Mouse (Mus musculus) CH12.LX (cell line): ENCODE results near the gene Hsf4. TPM values are rescaled to one million over a fixed set of nuclear protein-coding genes. Genes with fewer than 3 reads are reported as not detected.

Experiments used
- DNase-seq: peaks from one replicate; pipeline ENCODE4 v3.0.0-alpha.2; 2013; ENCODE audit errors: extremely low read depth
- H3K27ac ChIP-seq: 2 replicates; pipeline ENCODE4 v1.5.1; 2012; ENCODE audit warnings: low read depth, mild to moderate bottlenecking, control low read depth, moderate library complexity; ENCODE audit not compliant: insufficient read depth
- H3K27me3 ChIP-seq: replicated peaks from 2 replicates; pipeline ENCODE3; 2012; ENCODE audit warnings: inconsistent platforms
- H3K36me3 ChIP-seq, 2 experiments: replicated peaks in 1 of 2; 2 replicates each; pipeline versions ENCODE3 to v1.6.1; 2012; ENCODE audit warnings: inconsistent platforms in 1 of 2, low read length in 1 of 2, mild to moderate bottlenecking in 1 of 2, mixed read lengths in 1 of 2, moderate library complexity in 1 of 2; ENCODE audit not compliant: control insufficient read depth in 1 of 2, insufficient read depth in 1 of 2
- H3K4me1 ChIP-seq, 2 experiments: 2 replicates each; pipeline ENCODE4 v1.6.1; 2012; ENCODE audit warnings: inconsistent platforms in 1 of 2, moderate library complexity in 1 of 2; ENCODE audit not compliant: insufficient read depth in 2 of 2, control insufficient read depth in 1 of 2
- H3K4me2 ChIP-seq: 2 replicates; pipeline ENCODE4 v1.6.1; 2012; ENCODE audit warnings: low read depth, mild to moderate bottlenecking, control low read depth; ENCODE audit not compliant: poor library complexity, insufficient read depth, severe bottlenecking
- H3K4me3 ChIP-seq, 3 experiments: fragments of 150-350 bp in 1 of 3; sonication (generic) in 1 of 3; replicated peaks in 1 of 3; 2 replicates each; pipeline versions ENCODE3 to v1.5.1; 2011 to 2012; ENCODE audit warnings: low read depth in 2 of 3, low read length in 2 of 3, mild to moderate bottlenecking in 2 of 3, moderate library complexity in 2 of 3, control low read depth in 1 of 3, improper control_type of control experiment in 1 of 3, inconsistent platforms in 1 of 3, mixed read lengths in 1 of 3; ENCODE audit not compliant: poor library complexity in 1 of 3
- H3K79me2 ChIP-seq: replicated peaks from 2 replicates; pipeline ENCODE4 v1.6.1; 2012; ENCODE audit warnings: mild to moderate bottlenecking, moderate library complexity; ENCODE audit not compliant: control insufficient read depth, poor library complexity, insufficient read depth, severe bottlenecking; ENCODE audit errors: extremely low read depth
- H3K9ac ChIP-seq: 2 replicates; pipeline ENCODE4 v1.6.1; 2012; ENCODE audit warnings: low read depth, mild to moderate bottlenecking, control low read depth, moderate library complexity; ENCODE audit not compliant: insufficient read depth
- H3K9me3 ChIP-seq: replicated peaks from 2 replicates; pipeline ENCODE3; 2012; ENCODE audit warnings: low read length, inconsistent platforms, mixed read lengths
- BHLHE40 ChIP-seq: IDR thresholded peaks from 2 replicates; pipeline ENCODE4 v1.6.1; 2011; ENCODE audit warnings: mild to moderate bottlenecking, low read depth, low read length, improper control_type of control experiment
- CHD1 ChIP-seq: IDR thresholded peaks from 2 replicates; pipeline ENCODE4 v1.6.1; 2012; ENCODE audit warnings: low read depth, low read length, improper control_type of control experiment, inconsistent platforms
- CHD2 ChIP-seq: IDR thresholded peaks from 2 replicates; pipeline ENCODE4 v1.6.1; 2011; ENCODE audit warnings: low read length, improper control_type of control experiment
- CTCF ChIP-seq, 2 experiments: IDR thresholded peaks in 1 of 2; conservative IDR thresholded peaks in 1 of 2; 2 replicates each; pipeline ENCODE4 v1.5.1; 2011 to 2012; ENCODE audit warnings: low read depth in 2 of 2, low read length in 2 of 2, improper control_type of control experiment in 1 of 2, inconsistent platforms in 1 of 2, mild to moderate bottlenecking in 1 of 2, moderate library complexity in 1 of 2
- ELF1 ChIP-seq: IDR thresholded peaks from 2 replicates; pipeline ENCODE4 v1.6.1; 2014; ENCODE audit warnings: low read depth, mild to moderate bottlenecking, inconsistent platforms, low read length, improper control_type of control experiment
- ETS1 ChIP-seq: conservative IDR thresholded peaks from 2 replicates; pipeline ENCODE4 v1.6.1; 2012; ENCODE audit warnings: low read depth, mild to moderate bottlenecking, inconsistent platforms, low read length, improper control_type of control experiment, moderate library complexity
- GABPA ChIP-seq: IDR thresholded peaks from 2 replicates; pipeline ENCODE4 v1.6.1; 2012; ENCODE audit warnings: low read depth, low read length, improper control_type of control experiment, inconsistent platforms; ENCODE audit not compliant: insufficient replicate concordance
- HCFC1 ChIP-seq: IDR thresholded peaks from 2 replicates; pipeline ENCODE4 v1.6.1; 2012; ENCODE audit warnings: low read depth, mild to moderate bottlenecking, inconsistent platforms, low read length, improper control_type of control experiment
- IRF4 ChIP-seq: IDR thresholded peaks from 2 replicates; pipeline ENCODE4 v1.6.1; 2014; ENCODE audit warnings: low read depth, mild to moderate bottlenecking, inconsistent platforms, low read length, improper control_type of control experiment
- JUN ChIP-seq: IDR thresholded peaks from 2 replicates; pipeline ENCODE4 v1.6.1; 2011; ENCODE audit warnings: low read depth, mild to moderate bottlenecking, low read length, improper control_type of control experiment, moderate library complexity; ENCODE audit not compliant: insufficient read depth
- KAT2A ChIP-seq: IDR thresholded peaks from 2 replicates; pipeline ENCODE4 v1.6.1; 2012; ENCODE audit warnings: low read length, improper control_type of control experiment, inconsistent platforms; ENCODE audit not compliant: insufficient replicate concordance
- MAX ChIP-seq: IDR thresholded peaks from 2 replicates; pipeline ENCODE4 v1.6.1; 2011; ENCODE audit warnings: low read length, improper control_type of control experiment
- MXI1 ChIP-seq: IDR thresholded peaks from 2 replicates; pipeline ENCODE4 v1.6.1; 2011; ENCODE audit warnings: mild to moderate bottlenecking, low read depth, low read length, improper control_type of control experiment
- NELFE ChIP-seq: IDR thresholded peaks from 2 replicates; pipeline ENCODE4 v1.6.1; 2011; ENCODE audit warnings: low read depth, low read length, improper control_type of control experiment
- NRF1 ChIP-seq: IDR thresholded peaks from 2 replicates; pipeline ENCODE4 v1.6.1; 2014; ENCODE audit warnings: low read depth, mild to moderate bottlenecking, inconsistent platforms, low read length, improper control_type of control experiment, moderate library complexity
- POLR2A ChIP-seq: IDR thresholded peaks from 2 replicates; pipeline ENCODE4 v1.6.1; 2011; ENCODE audit warnings: low read depth, mild to moderate bottlenecking, improper control_type of control experiment, low read length
- POLR2AphosphoS2 ChIP-seq: IDR thresholded peaks from 2 replicates; pipeline ENCODE4 v1.6.1; 2011; ENCODE audit warnings: low read depth, low read length, improper control_type of control experiment
- RAD21 ChIP-seq: IDR thresholded peaks from 2 replicates; pipeline ENCODE4 v1.6.1; 2011; ENCODE audit warnings: low read depth, mild to moderate bottlenecking, low read length, improper control_type of control experiment, moderate library complexity
- SIN3A ChIP-seq: IDR thresholded peaks from 2 replicates; pipeline ENCODE4 v1.6.1; 2012; ENCODE audit warnings: low read length, improper control_type of control experiment, inconsistent platforms
- SMC3 ChIP-seq: IDR thresholded peaks from 2 replicates; pipeline ENCODE4 v1.6.1; 2011; ENCODE audit warnings: low read depth, low read length, improper control_type of control experiment
- TCF12 ChIP-seq: IDR thresholded peaks from 2 replicates; pipeline ENCODE4 v1.6.1; 2014; ENCODE audit warnings: low read depth, mild to moderate bottlenecking, inconsistent platforms, low read length, improper control_type of control experiment
- USF1 ChIP-seq: IDR thresholded peaks from 2 replicates; pipeline ENCODE4 v1.6.1; 2014; ENCODE audit warnings: low read depth, mild to moderate bottlenecking, inconsistent platforms, low read length, improper control_type of control experiment
- ZKSCAN1 ChIP-seq: IDR thresholded peaks from 2 replicates; pipeline ENCODE4 v1.6.1; 2012; ENCODE audit warnings: low read depth, inconsistent platforms, low read length, improper control_type of control experiment, borderline replicate concordance
- ZMIZ1 ChIP-seq: IDR thresholded peaks from 2 replicates; pipeline ENCODE4 v1.6.1; 2012; ENCODE audit warnings: low read depth, mild to moderate bottlenecking, inconsistent platforms, low read length, improper control_type of control experiment
- ZNF384 ChIP-seq: IDR thresholded peaks from 2 replicates; pipeline ENCODE4 v1.6.1; 2012; ENCODE audit warnings: low read depth, low read length, improper control_type of control experiment, inconsistent platforms
- dilution Hi-C: fragments of 300-500 bp; cut with MboI; formaldehyde crosslinking; loops from 2 replicates; pipeline ENCODE4 v1.14.3; 2020; ENCODE audit warnings: low sequenced_read_pairs; ENCODE audit not compliant: extremely low pct_unique_long_range_greater_than_20kb, extremely low pct_ligation_motif_present
- in situ Hi-C: fragments of 300-500 bp; cut with MboI; formaldehyde crosslinking; loops from 3 replicates; pipeline ENCODE4 v1.14.3; 2019; ENCODE audit warnings: low sequenced_read_pairs, low pct_ligation_motif_present, low pct_unique_long_range_greater_than_20kb, mixed read lengths
- polyA plus RNA-seq: library from polyadenylated mRNA; unstranded; fragments of >175 nt; gene quantifications from 2 replicates; pipeline ENCODE4 v1.2.1, GENCODE M21; 2012; ENCODE audit warnings: low read depth; ENCODE audit not compliant: insufficient read length
- total RNA-seq, 2 experiments: library from RNA; depleted of rRNA; stranded (reverse); fragments of 300-350 nt in 1 of 2; fragments of >200 nt in 1 of 2; gene quantifications; 2 replicates each; pipeline ENCODE4 v1.2.3; 2012 to 2014

Gene Hsf4
- total and polyA plus RNA-seq, 3 experiments = 0.08 TPM; not detected in 2

DNA sequence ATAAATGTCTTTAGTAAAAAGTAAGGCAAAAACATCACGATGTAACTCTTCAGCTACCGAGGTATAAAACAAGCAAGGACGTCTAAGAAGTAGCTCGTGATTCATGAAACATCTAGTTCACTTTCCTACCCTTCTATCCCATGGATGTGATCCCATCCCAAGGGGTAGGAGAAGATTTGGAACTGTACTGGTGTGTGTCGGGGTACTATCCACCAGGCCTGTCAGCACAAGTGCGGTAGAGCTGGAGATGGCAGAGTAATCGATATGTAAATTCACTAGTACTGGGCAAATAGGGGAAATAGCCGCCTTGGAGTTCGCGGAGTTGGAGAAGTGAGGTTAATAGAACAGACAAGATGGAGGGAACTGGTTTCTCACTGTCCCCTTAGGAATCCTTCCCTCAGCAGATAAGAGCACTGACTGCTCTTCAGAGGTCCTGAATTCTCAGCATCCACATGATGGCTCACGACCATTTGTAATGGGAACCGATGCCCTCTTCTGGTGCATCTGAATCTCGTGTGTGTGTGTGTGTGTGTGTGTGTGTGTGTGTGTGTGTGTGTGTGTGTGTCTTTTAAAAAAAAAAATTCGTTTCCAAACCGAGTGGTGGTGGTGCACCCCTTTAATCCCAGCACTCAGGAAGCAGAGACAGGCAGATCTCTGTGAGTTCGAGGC lies 6.2 kb upstream of the Hsf4 start:
- Histone ChIP-seq H3K27ac (no peak overlapping the region), H3K4me3 (peak overlapping the region in 2 of 3 experiments; percentile 83 to 86), H3K79me2 (no peaks in the 10 kb centered on the region), H3K4me1 (peaks cover 9 to 54% of the 10 kb centered on the region in 2 experiments; a peak in 3 of 4 replicates), H3K27me3 (no peaks in the 10 kb centered on the region), H3K36me3 (peaks cover 29 to 36% of the 10 kb centered on the region in 2 experiments), H3K9ac (0 out of 2 replicates have a peak overlapping the region, but pooled peaks have one; percentile 54), H3K4me2 (peak overlapping the region; percentile 85), H3K9me3 (peaks cover 11% of the 10 kb centered on the region)
- no peak for DNase-seq
- dilution Hi-C loops = no loop called here
- in situ Hi-C loops = no loop called here
- TF ChIP-seq ZNF384 (peak; percentile 47), IRF4 (no peak), CTCF (conservative IDR thresholded peaks at IDR 0.05 in 1 of 2, IDR thresholded peaks at IDR 0.05 in 1 of 2; ENCODE audit: low read depth in 2 of 2, low read length in 2 of 2) (peak in 1 of 2 experiments; percentile 25; a peak in 1 of 4 replicates), JUN (no peak)

DNA sequence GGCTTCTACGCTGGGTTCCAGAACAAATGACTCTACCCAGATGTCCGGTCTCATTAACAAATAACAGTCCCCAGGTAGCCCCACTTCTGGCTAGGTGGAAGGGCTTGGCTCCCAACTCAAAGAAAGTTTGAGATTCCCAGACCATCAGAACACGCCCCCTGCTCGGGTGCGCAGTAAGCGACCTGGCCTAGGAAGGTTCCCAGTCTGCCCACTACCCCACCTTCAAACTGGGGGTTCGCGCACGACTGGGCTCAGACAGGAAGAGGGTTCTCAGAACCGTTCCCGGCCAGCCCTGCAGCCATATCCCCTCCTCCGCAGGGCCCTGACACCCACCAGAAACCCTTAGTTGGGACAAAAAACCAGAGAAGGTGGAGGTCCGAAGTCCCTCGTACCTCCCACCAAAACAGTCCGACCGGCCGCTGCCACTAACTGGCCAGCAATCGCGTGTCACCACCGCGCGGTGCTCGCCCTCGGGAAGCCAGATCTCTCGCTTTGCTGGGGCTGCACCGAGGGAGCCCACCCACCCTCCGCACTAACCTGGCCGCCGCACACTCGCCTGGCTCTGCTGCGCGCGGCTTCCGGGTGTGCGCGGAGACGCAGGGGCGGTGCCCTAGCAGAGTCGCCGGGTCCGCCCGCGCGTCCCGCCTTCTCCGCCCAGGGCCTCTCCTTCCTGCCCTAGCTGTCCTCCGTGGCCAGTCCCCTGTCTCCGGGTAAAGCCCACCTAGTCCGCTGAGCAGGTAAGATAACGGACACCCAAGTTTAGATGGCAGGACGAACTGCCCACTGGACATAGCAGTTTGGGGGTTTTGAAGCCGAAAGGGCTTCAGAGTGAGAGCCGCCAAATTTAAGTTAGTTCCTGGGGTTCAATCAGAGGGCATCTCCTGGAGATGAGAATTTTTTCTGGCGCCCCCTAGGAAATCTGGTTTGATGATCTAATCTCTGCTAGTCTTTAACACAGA lies 5.3 kb upstream of the Hsf4 start, which contains the start of the genes Tradd and Fbxl8:
TSS of gene Tradd (minus strand) at position 586 of the 959 bp plus-strand sequence.
TSS of gene Fbxl8 (plus strand) at position 625 of the 959 bp plus-strand sequence.
- Histone ChIP-seq H3K4me2 (peak within 1 kb of the TSS; percentile 85), H3K9me3 (peaks cover 21% of the 10 kb centered on the region), H3K4me1 (peaks cover 9 to 49% of the 10 kb centered on the region in 2 experiments; a peak in 3 of 4 replicates), H3K27ac (peak within 1 kb of the TSS; percentile 24; the same call in 1 of the 2 replicates), H3K4me3 (peak within 1 kb of the TSS; percentile 79 to 86 (median 83)), H3K79me2 (no peaks in the 10 kb centered on the region), H3K36me3 (peaks cover 26 to 36% of the 10 kb centered on the region in 2 experiments), H3K9ac (peak within 1 kb of the TSS; percentile 64), H3K27me3 (no peaks in the 10 kb centered on the region)
- in situ Hi-C loops = no loop called here
- peak; percentile 87 for TF ChIP-seq POLR2A
- peak; percentile 65 for TF ChIP-seq MXI1
- TF ChIP-seq RAD21 = no peak
- TF ChIP-seq SIN3A = peak; percentile 80; the same call in 1 of the 2 replicates
- peak; percentile 99 for TF ChIP-seq ELF1
- peak; percentile 77 for TF ChIP-seq NELFE
- TF ChIP-seq ZKSCAN1 = no peak
- peak; percentile 62 for TF ChIP-seq HCFC1
- TF ChIP-seq ETS1 = no peak
- TF ChIP-seq ZMIZ1 = peak; percentile 65
- peak in 1 of 2 experiments; percentile 35; a peak in 2 of 4 replicates for TF ChIP-seq CTCF (conservative IDR thresholded peaks at IDR 0.05 in 1 of 2, IDR thresholded peaks at IDR 0.05 in 1 of 2; ENCODE audit: low read depth in 2 of 2, low read length in 2 of 2)
- no peak for TF ChIP-seq USF1
- no peak for TF ChIP-seq MAX
- peak; percentile 88 for TF ChIP-seq NRF1
- TF ChIP-seq KAT2A = no peak
- peak; percentile 47; the same call in 1 of the 2 replicates for TF ChIP-seq POLR2AphosphoS2
- TF ChIP-seq GABPA = no peak
- no peak for TF ChIP-seq BHLHE40
- peak; percentile 61 for TF ChIP-seq TCF12
- no peak for TF ChIP-seq CHD2
- TF ChIP-seq CHD1 = 0 out of 2 replicates have a peak, but pooled peaks have one; percentile 28
- TF ChIP-seq SMC3 = no peak
- no peak for TF ChIP-seq JUN
- DNase-seq = peak; percentile 59
- dilution Hi-C loops = no loop called here
